Mouse (Mus musculus) forebrain, postnatal 0 days (tissue): ENCODE data around the gene Boc. TPM values are rescaled to one million over a fixed set of nuclear protein-coding genes. Genes with fewer than 3 reads are reported as not detected.

Source experiments
- ATAC-seq: fragments of 200-750 bp; cut with Nextera tagmentation; 2 replicates; pipeline ENCODE4 v1.8.0; 2017; ENCODE audit warnings: mild to moderate bottlenecking, moderate library complexity
- DNase-seq: peaks from one replicate; pipeline ENCODE4 v3.0.0-alpha.2; 2015
- H3K27ac ChIP-seq: fragments of 300-500 bp; sonication (generic); 2 replicates; pipeline ENCODE4 v1.5.1; 2014; ENCODE audit warnings: low read depth, mild to moderate bottlenecking, antibody characterized with exemption, low read length, moderate library complexity, mixed read lengths
- H3K27me3 ChIP-seq: fragments of 300-500 bp; sonication (generic); 2 replicates; pipeline ENCODE4 v1.6.1; 2014; ENCODE audit warnings: mild to moderate bottlenecking, low read length, mixed read lengths; ENCODE audit not compliant: insufficient read depth
- H3K36me3 ChIP-seq: fragments of 300-500 bp; sonication (generic); 2 replicates; pipeline ENCODE4 v1.6.1; 2014; ENCODE audit warnings: mild to moderate bottlenecking, moderate library complexity; ENCODE audit not compliant: insufficient read depth
- H3K4me1 ChIP-seq: fragments of 300-500 bp; sonication (generic); 2 replicates; pipeline ENCODE4 v1.6.1; 2014; ENCODE audit warnings: antibody characterized with exemption; ENCODE audit not compliant: insufficient read depth
- H3K4me2 ChIP-seq: fragments of 300-500 bp; sonication (generic); 2 replicates; pipeline ENCODE4 v1.6.1; 2014; ENCODE audit warnings: low read depth, mild to moderate bottlenecking, moderate library complexity
- H3K4me3 ChIP-seq: fragments of 300-500 bp; sonication (generic); 2 replicates; pipeline ENCODE4 v1.5.1; 2014; ENCODE audit warnings: low read depth, low read length, mixed read lengths
- H3K9ac ChIP-seq: fragments of 300-500 bp; sonication (generic); 2 replicates; pipeline ENCODE4 v1.6.1; 2014; ENCODE audit warnings: mild to moderate bottlenecking
- H3K9me3 ChIP-seq: fragments of 300-500 bp; sonication (generic); 2 replicates; pipeline ENCODE4 v1.6.1; 2016; ENCODE audit warnings: low read length
- CTCF ChIP-seq: sonication (generic); IDR thresholded peaks from 2 replicates; pipeline ENCODE4 v1.5.1; 2016; ENCODE audit warnings: antibody characterized with exemption, control low read depth, low read depth
- WGBS: fragments of 180-500 bp; shearing (Covaris S2); extraction: QIAGEN DNeasy Blood & Tissue Kit; methylation state at CpG from one replicate; pipeline ENCODE4 v1.1.7; 2014; 5-methylcytosine and 5-hydroxymethylcytosine counted together
- polyA plus RNA-seq: library from polyadenylated mRNA; unstranded; fragments of >200 nt; fragmentation: Nextera tagmentation; extraction: Ambion mirVana; gene quantifications from 2 replicates; pipeline ENCODE4 v1.2.1, GENCODE M21; 2015
- total RNA-seq: library from RNA; depleted of rRNA; stranded (reverse); fragments of >200 nt; gene quantifications from 2 replicates; pipeline ENCODE4 v1.2.3, GENCODE M21; 2014

Boc gene
- total and polyA plus RNA-seq, 2 experiments from 2014 or later = 3.5 to 12.3 TPM

DNA sequence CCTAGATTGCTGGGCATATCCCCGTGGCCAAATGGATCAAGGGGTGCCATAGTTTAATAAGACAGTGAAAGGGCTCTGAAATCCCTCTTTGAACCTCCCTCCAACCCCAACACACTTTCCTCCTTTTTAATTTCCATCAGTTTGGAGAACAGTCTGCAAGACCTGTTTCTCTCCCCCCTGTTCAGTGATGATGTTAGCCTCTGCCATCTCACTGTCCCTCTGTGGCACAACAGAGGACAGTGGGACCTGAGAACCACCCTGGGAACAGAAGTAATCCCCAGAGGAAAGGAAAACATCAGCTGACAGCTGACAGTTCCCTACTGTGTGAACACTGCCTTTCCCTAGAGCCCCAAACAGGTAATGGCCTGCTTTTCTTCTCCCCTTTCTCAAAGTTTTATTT lies 1.5 kb upstream of the Boc start:
- 26% methylated on average over 1 of the region's 1 CpGs for WGBS
- DNase-seq (no peak), ATAC-seq (no peak)
- TF ChIP-seq CTCF = no peak
- H3K27ac ChIP-seq = no peak overlapping the region
- H3K27me3 ChIP-seq = no peaks in the 10 kb centered on the region
- H3K9me3 ChIP-seq = no peaks in the 10 kb centered on the region
- H3K4me2 ChIP-seq = no peak overlapping the region
- no peak overlapping the region for H3K4me3 ChIP-seq
- H3K9ac ChIP-seq = no peak overlapping the region
- no peaks in the 10 kb centered on the region for H3K4me1 ChIP-seq
- no peaks in the 10 kb centered on the region for H3K36me3 ChIP-seq

DNA sequence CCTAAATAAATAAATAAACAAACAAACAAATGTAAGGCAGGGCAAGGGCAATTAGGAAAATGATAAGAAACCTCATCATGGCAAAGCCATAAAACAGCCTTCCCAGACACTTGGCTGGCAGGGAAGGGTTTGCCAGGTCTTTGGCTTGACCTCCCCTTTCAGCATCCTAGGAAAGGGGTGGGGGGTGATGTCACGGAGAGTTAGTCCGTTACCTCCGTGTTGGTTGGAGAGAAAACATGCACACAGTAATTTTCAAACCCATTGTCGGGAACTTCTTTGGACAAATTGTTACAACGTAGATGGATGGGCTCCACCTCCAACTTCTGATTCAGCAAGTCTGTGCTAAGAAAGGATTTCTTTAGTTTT lies 616 bp upstream of the Boc start:
- DNase-seq (no peak), ATAC-seq (no peak)
- H3K9ac ChIP-seq = no peak overlapping the region
- H3K9me3 ChIP-seq = no peaks in the 10 kb centered on the region
- 9% methylated on average over 5 of the region's 5 CpGs for WGBS
- H3K4me3 ChIP-seq = peak overlapping the region; percentile 67
- H3K27ac ChIP-seq = no peak overlapping the region
- H3K36me3 ChIP-seq = no peaks in the 10 kb centered on the region
- no peaks in the 10 kb centered on the region for H3K27me3 ChIP-seq
- H3K4me1 ChIP-seq = no peaks in the 10 kb centered on the region
- H3K4me2 ChIP-seq = peak overlapping the region; percentile 98
- TF ChIP-seq CTCF = no peak

GRCm38 (mm10) chr16:44557661-44558470 lies 831 bp downstream of the Boc start:
- peak overlapping the region; percentile 67 for H3K4me3 ChIP-seq
- H3K27ac ChIP-seq = peak overlapping the region; percentile 75
- H3K36me3 ChIP-seq = no peaks in the 10 kb centered on the region
- peak overlapping the region; percentile 65 for H3K9ac ChIP-seq
- no peaks in the 10 kb centered on the region; the same call in 1 of the 2 replicates for H3K4me1 ChIP-seq
- DNase-seq (peak; percentile 78), ATAC-seq (peak; percentile 88)
- H3K27me3 ChIP-seq = no peaks in the 10 kb centered on the region
- TF ChIP-seq CTCF = peak; percentile 26; the same call in 1 of the 2 replicates
- WGBS = under 1% methylated on average over 47 of the region's 47 CpGs
- H3K4me2 ChIP-seq = peak overlapping the region; percentile 98
- H3K9me3 ChIP-seq = no peaks in the 10 kb centered on the region

DNA sequence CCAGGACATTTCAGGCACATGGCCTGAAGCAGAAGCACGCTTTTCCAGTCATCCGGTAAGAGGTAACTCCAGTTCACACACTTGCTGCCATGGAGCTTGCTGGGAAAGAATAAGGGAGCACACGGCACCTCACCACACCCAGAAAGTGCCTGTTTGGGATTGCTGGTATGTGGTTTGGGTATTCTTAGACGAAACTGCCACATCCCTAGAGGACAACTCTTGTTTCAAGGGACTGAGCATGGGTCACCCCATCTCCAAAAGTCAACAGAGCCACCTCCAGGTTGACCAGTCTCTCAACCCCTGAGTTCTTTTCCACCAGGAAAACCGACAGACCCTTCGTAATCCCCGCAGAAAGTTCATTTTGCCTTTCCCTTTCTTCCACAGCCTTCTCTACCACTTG lies 1.6 kb downstream of the Boc start:
- no peaks in the 10 kb centered on the region for H3K36me3 ChIP-seq
- WGBS = 19% methylated on average over 7 of the region's 7 CpGs
- H3K9ac ChIP-seq = peak overlapping the region; percentile 29
- no peak for ATAC-seq
- H3K4me1 ChIP-seq = peaks cover 3% of the 10 kb centered on the region; the same call in 1 of the 2 replicates
- peak overlapping the region; percentile 75; the same call in 1 of the 2 replicates for H3K27ac ChIP-seq
- no peak for DNase-seq
- peak overlapping the region; percentile 67 for H3K4me3 ChIP-seq
- no peaks in the 10 kb centered on the region for H3K27me3 ChIP-seq
- TF ChIP-seq CTCF = no peak
- H3K4me2 ChIP-seq = peak overlapping the region; percentile 98
- H3K9me3 ChIP-seq = no peaks in the 10 kb centered on the region

- no peak for ATAC-seq
- H3K9ac ChIP-seq = no peak overlapping the region; the same call in 1 of the 2 replicates
- H3K4me3 ChIP-seq = peak overlapping the region; percentile 67
- WGBS = 25% methylated on average over 9 of the region's 9 CpGs
- H3K4me2 ChIP-seq = peak overlapping the region; percentile 98
- peaks cover 13% of the 10 kb centered on the region for H3K4me1 ChIP-seq
- no peaks in the 10 kb centered on the region for H3K27me3 ChIP-seq
- no peaks in the 10 kb centered on the region for H3K36me3 ChIP-seq
- H3K27ac ChIP-seq = no peak overlapping the region
- H3K9me3 ChIP-seq = no peaks in the 10 kb centered on the region
- DNase-seq = no peak
- no peak for TF ChIP-seq CTCF
Observed at GRCm38 (mm10) chr16:44555791-44556709, 2.6 kb downstream of the Boc start.

DNA sequence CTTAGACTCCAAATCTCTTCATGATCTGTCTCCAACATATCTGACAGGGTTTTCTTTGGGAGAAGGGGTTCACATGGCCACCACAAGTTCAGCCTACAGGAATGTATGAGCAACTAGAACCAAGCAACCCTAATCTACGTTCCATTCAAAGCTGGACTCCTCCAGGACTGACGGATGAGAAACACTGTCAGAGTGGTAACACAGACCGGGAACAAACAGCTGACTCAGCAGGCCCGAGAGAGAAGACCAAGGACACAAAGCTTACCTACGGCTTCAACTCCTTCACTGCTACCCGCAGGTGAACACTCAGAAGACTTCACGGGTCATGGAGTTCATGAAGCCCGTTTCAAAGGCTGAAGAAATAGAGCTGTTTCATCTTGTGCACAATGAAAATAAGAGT lies 4.8 kb downstream of the Boc start:
- WGBS = 52% methylated on average over 8 of the region's 8 CpGs
- ATAC-seq (no peak), DNase-seq (no peak)
- Histone ChIP-seq H3K4me3 (no peak overlapping the region), H3K4me2 (no peak overlapping the region), H3K27ac (no peak overlapping the region), H3K27me3 (no peaks in the 10 kb centered on the region), H3K36me3 (no peaks in the 10 kb centered on the region), H3K9me3 (no peaks in the 10 kb centered on the region), H3K4me1 (peaks cover 17% of the 10 kb centered on the region), H3K9ac (no peak overlapping the region)
- TF ChIP-seq CTCF = no peak
